Mouse (Mus musculus): Measurements from ENCODE around the gene Adap1. TPM values are rescaled to one million over a fixed set of nuclear protein-coding genes. Genes with fewer than 3 reads are reported as not detected.
A peak's percentile ranks its signal among the peaks of the same experiment; 100 is the strongest.

Gene Adap1
- total RNA-seq, 2 experiments from 2014 or later: 229 to 237 TPM

DNA sequence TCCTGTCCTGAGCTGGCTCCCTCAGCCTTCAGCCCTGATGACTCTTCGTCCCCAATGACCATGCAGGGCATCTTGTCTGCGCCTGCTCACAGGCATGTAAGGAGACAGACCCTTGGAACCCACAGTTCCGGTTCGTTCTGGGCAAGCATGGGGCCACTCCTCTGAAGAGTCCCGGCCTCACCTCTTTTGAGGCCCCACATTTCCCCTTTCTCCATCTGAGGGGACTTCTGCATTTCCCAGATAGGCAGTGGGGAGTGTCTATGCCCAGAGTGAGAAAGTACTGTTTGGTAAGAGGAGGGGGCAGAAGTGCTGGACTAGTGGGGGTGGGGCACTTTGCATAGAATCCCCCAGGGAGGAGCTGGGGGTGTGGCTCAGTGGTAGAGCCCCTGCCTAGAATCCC lies 38.3 kb downstream of the Adap1 start:
- no peak for DNase-seq (ENCODE audit: low spot score in 2 of 2)

DNA sequence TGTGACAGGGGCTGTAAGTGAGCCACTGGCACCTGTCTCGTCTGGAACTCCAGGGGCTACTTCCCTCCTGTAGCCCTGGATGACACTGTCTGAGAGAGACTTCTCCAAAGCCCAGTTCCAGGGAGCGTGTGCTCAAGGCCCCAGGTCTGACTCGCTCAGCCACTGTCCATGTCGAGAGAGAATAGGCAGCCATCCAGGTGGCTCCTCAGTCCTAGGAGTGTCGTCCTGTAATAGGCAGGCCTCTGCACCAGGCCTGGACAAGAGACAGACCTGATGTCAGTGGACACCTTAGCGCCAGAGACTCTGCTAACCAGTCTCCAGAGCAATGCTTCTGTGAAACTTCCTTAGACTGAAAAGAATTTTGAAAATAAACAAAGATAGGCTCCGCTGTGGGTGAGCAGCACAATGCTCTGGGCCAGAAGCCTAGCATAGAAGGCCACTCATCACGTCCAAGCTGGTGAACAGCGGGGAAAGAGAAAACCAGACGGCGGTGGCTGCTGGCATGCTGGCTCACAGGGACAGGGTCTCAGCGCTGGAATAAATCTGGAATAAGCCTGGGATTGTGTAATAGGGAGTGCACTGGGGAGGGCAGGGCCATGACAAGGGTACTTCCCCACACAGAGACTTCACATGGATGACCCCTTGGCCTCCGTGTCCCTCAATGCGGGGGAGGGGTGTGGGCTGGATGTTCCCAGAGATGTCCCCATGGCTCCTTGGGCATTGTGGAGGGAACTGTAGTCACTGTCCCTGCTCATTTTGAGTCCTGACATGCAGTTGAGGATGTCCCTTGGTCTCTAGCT lies 39.1 kb downstream of the Adap1 start:
- DNase-seq (ENCODE audit: low spot score in 2 of 2): no peak

DNA sequence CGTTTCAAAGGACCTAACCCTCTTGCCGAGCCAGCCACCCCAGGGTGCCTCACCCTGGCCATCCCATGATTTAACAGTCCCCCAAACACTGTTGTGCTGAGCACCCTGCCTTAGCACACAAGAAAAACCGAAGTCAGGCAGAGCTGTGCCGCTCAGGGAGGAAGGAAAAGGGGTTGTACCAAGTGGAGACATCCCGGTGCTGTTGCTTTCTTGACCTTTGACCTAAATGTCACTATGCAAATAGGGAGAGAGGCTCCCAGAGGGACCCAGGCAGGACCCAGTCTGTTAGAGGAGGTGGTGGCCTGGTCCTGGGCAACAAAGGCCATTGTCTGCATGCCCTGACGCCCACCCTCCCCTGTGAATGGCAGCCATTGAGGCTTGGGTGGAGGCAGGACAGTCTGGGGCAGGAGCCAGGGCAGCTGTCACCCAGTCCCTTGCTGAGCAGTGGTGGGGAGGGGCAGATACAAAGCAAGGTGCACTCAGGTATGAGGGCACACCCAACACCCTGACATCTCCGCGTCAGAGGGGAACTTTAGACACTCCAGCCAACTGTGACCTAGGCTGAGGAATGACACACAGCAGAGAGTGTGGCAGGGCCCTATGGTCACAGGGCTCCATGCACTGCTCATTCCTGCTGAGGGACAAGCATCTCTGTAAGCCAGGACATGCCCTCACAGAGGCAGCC lies 39.9 kb downstream of the Adap1 start:
- no peak for DNase-seq (ENCODE audit: low spot score in 2 of 2)

DNA sequence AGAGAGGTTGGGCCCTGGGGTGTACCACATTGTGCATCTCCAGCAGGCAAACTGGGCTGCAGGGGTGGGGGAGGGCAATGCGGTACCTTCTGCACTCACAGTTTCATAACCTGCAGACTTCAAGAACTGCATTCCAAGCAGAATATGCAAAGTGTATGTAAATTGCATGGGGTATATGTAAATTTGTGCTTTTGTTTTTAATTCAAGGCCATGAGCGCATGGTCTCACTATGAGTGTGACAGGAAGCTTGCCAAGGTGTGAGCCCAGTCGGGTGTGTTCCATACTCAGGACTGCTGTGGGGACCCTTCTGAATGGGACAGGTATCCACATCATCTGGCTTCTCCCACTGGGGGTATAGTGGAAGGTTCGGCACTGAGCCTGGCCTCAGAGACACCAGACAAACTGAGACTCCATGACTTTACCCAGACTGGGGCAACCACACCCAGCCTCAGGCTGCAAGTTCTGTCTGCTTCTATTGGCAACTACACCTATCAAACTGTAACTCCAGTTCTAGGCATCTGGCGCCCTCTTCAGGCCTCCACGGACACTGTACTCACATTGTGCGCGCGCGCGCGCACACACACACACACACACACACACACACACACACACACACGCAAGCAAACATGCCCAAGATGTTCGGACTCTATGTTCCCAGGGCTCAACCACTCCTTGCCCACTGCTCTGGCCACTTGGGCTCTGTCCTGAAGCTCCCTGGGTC lies 41.8 kb downstream of the Adap1 start:
- no peak for DNase-seq (ENCODE audit: low spot score in 2 of 2)

DNA sequence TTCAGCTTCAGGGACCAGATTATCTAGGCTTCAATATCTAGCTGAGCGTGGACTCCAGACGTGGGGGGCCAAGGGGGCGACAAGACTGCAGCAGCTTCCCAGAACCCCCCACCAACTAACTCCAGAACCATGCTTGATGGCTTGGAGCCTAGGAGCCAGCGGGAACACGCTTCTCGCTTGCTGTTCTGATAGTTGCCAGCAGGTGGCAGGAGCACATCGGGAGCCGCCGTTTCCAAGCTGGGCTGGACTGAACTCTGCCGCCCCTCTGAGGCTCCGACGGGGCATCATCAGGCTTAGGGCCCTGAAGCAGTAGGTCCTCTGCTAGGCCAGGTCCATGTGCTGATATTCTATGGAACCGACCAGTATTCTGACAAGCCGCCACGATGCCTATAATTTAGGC lies 43.2 kb downstream of the Adap1 start:
- peak; percentile 85 to 91 for DNase-seq (ENCODE audit: low spot score in 2 of 2)

DNA sequence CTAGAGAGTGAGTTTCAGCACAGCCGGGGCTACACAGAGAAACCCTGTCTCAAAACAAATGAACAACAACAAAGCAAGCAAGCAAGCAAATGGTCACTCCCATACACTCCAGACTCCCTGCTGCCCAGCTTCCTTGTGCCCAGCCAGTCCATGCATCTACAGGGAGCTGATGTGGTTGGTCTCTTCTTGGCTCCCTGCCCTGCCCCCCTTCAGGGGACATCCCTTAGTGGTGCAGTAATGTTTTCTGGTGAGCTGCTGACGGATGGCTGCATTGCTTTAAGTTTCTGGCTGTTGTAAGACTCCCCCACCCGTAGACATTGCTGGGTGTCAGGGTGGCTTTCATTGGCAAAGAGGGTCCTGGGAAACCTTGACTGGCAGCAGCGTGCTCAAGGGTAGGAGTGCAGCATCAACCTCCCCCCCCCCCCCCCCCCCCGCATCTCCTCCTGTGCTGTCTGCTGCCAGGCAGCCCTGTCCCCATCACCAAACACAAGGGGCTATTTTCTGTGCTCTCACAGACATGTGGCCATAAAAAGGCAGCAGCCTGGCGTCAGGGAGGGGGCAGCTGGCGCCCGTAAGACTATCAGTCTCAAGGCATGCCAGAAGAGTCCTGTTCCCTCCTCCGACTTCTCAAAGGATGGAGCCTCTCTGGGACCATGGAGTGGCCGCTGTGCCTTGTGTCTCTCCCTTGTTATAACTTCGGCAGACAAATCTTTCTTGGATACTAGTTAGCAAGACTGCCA lies 43.9 kb downstream of the Adap1 start:
- no peak for DNase-seq (ENCODE audit: low spot score in 2 of 2)

DNA sequence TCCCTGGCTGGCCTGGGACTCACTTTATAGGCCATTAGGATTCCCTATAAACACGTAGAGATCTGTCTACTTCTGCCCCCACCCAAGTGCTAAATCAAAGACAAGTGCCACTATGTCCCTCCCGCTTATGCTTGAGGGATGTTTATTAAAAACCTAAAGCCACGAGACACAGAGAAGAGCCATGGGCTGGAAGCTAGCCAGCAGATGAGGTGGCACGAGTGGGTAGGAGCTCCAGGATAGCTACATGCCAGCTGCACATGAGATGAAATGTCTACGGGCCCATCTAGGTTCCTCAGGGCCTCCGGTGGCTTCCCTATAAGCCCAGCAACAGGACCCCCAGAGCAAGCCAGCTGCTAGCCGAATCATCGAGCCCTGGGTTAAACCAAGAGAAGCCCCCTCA lies 48.1 kb downstream of the Adap1 start:
- DNase-seq (ENCODE audit: low spot score in 2 of 2): peak; percentile 65 to 67

DNA sequence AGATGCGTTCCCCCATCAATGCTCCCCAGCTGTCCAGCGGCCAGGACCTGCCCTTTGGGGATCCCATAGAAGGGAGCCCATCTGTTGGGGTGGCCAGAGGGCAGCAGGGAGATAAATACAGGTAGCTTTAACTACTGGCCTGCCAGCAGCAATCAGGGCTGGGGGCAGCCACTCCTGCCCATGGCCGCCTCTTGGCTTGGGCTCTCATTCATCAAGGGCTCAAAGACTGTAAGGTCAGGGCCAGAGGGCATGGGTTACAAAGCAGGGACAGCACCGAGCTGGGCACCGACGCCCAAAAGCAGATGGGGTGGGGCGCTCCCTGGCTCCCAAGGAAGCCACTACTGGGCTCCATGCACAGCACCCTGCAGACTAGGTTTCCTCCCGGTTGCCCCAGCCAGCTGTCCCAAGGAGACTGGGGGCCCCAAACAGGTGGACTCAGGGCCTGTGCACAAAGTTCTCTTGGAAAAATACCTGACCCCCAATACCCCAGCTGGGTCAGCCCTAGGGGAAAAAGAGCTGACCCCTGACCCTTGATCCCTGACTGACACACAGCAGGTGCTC lies 53.3 kb downstream of the Adap1 start:
- DNase-seq (ENCODE audit: low spot score in 2 of 2): no peak

DNA sequence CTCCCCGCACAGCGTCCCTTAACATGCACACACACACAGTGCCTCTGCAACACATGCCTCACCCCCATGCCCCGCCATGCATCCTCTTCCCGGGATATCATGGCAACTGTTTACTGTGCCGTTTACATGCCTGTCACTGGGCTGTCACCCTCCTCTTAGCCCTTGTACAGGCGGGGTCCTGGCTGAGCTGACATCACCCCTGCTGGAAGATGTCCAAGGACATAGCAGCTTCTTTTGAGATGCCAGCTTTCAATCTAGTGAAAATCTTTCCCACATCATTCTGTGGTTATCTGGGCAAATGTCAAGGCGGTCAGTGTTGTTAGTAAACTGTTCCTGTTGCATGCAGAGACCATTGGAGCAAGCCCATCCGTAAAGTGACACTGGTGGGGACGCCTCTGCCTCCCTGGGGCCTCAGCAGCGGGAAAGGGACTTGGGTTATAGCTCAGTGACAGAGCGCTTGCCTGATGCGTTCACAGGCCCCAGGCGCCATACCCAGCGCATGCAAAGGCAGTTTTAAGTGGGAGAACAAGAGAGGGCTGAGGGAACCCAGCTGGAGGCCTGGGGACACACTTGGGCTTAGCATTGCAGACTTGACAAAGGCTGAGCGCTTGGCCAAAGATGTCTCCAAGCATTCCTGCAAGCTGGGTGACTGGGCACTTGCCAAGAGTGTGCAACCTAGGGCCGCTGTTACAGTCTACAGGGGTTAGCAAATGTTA lies 54.5 kb downstream of the Adap1 start:
- no peak for DNase-seq (ENCODE audit: low spot score in 2 of 2)

DNA sequence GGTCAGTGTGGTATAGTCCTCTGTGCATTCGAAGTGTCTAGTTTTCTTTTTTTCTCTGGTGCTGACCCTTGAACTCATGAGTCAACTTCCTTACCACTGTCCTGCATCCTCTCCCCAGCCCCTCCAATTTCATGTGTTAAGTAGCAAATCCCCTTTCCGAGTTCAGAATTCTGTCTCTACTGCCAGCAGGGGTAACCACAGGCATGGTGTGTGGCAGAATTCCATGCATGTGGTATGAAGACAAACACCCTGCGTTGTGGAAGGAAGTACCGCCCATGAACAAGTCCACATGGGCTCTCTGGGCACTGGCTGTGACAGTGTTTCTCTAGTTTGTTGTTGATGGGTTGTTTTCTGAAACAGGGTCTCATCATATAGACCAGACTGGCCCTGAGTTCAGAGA lies 57.8 kb downstream of the Adap1 start:
- DNase-seq (ENCODE audit: low spot score in 2 of 2): no peak

DNA sequence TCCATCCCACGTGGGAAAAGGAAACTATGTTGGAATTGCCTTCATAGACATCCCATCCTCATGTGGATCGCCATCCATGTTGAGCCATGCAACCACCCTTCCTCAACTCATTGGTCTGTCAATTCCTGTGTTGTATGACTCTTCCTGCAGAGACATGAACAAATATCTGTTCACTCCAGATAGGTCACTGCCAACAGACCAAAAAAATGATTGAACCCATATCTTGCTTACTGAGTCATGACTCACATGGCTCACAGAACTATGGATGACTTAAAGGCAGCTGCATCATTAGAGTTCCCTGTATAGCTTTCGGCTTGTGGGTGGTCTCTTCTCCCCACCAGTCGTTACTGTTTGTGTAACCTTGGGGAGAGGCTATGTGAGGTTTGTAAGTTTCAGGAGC lies 64.0 kb downstream of the Adap1 start:
- no peak for DNase-seq (ENCODE audit: low spot score in 2 of 2)

DNA sequence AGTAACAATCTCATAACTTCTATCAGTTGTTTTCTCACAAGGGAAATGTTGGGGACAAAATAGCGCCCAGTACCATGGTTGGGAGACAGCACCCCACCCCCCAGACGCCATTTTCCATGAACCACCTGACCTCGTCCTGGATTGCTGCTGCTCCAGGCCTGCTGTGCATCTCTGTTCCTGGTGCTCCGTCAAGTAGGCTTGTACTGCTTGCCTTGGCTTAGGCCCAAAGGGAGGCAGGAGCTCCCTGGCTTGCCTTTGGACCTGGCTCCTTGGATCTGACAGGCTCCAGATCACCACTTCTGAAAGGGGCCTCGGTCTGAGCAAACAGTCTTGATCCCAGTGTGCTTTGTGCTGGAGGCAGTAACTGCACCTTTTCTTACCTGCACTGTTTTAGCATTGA lies 65.6 kb downstream of the Adap1 start:
- DNase-seq (ENCODE audit: low spot score in 2 of 2): no peak

DNA sequence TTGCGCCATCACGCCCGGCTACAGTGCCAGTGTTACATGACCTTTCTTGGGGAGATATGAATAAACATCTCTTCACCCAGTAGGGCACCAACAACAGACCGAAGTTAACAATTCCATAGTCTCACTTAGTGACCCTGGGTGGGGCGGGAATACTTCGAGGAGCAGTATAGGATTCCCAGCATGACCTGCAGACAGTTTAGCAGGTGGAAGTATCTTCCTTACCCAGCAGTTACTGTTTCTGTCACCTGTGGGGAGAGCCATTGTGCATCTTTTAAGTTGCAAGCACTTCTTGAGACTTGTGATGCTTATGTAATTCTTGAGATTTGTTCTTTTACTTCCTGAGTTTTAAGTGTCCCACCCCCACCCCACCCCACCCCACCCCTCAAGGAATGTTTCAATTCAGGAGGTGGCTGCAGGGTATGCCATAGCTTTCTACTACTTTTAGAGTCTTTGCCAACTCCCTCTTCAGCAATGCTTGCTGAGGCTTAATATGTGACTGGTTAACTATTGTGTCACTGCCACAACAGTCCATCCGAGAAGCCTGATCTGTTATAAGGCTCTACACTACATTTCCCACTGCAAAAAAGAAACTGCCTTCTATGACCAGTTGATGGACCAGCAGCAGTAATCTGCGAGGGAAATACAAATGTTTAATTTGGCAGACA lies 66.9 kb downstream of the Adap1 start:
- DNase-seq (ENCODE audit: low spot score in 2 of 2): no peak

DNA sequence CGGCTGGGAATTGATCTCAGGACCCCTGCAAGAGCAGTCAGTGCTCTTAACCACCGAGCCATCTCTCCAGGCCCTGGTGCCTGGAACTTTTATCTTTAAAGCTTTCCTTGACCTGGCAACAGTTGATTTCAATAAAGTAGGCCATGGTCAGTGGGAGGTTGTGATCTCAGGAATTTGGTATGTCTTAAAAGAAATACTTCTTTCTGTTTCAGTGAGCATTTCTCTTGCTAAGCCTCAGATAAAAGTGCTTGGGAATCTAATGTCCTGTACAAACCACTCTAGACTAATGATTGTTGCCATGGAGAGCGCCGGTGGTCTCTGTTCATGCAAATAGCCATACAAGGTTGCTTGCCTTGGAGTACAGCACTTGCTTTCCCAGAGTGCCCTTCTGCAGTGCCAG lies 67.6 kb downstream of the Adap1 start:
- DNase-seq (ENCODE audit: low spot score in 2 of 2): no peak

DNA sequence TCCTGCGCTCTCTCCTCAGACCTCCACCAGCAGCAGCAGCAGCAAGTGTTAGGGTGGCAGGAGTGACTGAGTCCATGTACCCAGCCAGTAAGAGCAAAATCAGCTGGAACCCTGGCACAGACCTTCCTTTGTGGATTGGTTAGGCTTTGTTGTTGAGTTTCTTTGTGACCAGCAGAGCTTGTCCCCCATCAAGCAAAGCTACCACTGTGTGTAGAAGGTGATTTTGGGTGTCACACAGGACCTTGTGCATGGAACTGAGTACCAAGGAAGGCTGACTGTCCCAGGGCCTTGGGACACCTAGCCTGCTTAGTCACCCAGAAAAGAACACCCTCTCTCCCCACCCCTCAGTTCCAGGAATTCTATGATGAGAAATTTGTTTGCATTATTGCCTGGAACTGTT lies 68.2 kb downstream of the Adap1 start:
- no peak for DNase-seq (ENCODE audit: low spot score in 2 of 2)

DNA sequence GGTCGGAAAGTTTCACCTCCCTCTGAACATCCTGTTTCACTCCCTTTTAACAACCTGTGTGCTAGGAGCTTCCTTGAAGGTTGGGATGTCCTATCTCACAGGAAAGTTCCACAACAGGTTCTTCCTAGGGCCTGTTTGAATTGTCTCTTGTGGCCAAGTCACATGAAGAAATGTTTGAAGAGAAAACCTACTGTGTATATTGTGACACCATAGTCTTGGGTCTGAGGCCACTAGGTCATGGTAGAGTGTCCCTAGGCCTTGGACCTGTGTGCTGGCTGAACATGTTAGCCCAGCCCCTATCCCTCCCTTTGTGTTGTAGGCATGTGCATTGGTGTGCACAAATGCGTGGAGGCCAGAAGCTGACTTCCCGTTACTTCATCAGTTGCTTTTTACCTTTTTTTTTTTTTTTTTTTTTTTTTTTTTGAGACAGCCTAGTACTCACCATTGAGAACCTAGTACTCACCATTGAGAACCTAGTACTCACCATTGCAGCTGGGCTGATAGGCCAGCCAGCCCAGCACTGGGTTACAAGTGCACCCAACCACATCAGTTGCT lies 69.1 kb downstream of the Adap1 start:
- DNase-seq (ENCODE audit: low spot score in 2 of 2): no peak

DNA sequence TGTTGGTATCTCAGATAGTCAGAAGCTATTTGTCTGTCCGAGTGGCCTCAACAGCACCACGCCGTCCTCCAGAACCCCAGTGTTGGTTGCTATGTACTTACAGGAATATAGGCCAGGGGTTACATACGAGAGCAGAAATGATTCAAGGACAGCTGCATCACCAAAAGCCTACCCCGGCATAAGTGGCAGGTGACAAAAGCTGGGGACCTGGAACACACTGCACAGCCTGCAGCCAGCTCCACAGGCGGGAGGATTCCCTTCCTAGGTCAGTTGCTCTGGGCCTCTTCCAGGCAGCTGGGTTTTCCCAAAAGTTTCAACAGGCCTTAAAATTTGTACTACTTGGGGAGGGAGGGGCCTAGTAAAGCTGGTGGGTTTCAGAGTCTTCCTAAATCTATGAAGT lies 69.6 kb downstream of the Adap1 start:
- no peak for DNase-seq (ENCODE audit: low spot score in 2 of 2)

DNA sequence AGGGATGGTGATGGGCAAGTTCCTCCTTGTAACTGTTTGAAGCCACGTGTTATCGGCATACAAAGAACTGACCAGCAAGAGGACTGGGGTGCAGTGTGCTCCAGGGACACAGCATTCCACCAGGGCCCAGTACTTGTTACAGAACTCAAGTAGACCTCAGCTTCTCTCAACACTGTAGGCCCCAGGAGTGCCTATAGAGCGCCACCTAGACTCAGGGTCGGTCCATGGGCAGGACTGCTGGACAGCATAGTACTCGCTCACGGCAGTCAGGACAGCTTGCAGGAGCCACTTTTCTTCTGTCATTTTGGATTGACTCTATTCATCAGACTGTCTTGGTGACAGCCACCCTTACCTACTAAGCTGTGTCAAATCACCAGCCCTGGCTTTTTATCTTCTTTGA lies 70.5 kb downstream of the Adap1 start:
- no peak for DNase-seq (ENCODE audit: low spot score in 2 of 2)

DNA sequence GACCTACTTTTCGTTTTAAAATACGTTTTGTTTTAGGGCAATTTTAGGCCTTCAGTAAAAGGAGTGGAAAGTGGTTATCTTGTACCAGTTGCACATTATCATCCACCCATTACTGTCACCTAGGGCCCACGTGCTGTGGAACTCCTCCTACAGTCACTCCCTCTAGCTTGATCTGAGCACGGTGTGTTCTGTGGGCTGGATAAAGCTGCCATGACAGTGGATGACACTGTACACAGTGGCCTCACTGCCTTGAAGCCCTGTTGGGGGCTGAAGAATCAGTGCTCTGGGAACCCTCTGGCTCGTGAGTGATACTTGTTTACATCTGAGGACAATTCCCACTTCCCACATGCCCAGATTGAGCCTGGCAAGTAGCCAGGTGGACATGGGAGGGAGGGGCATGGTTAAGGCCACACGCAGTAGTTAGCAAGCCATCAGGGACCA lies 72.1 kb downstream of the Adap1 start:
- DNase-seq (ENCODE audit: low spot score in 2 of 2): no peak

DNA sequence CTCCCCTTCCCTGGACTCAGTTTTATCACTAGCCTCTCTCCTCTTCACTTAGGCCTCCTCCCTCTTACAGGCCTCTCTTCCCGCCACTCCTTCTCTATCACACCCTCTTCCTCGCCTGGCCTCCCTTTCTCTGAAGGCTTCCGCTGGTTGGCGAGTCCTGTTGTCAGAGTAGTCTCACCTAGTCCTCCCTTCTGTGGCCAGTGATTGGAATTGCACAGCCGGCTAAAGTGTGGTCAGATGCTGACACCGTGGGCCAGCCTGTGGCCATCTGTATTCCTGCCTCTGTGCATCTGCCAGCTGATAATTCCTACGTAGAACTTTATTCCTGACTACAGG lies 72.5 kb downstream of the Adap1 start:
- no peak for DNase-seq (ENCODE audit: low spot score in 2 of 2)
